Mouse (Mus musculus): ENCODE results near the gene Taok3. TPM values are rescaled to one million over a fixed set of nuclear protein-coding genes. Genes with fewer than 3 reads are reported as not detected.
A peak's percentile ranks its signal among the peaks of the same experiment; 100 is the strongest.

The Taok3 gene
- polyA plus RNA-seq, 1 experiment, result 7.7 TPM

DNA sequence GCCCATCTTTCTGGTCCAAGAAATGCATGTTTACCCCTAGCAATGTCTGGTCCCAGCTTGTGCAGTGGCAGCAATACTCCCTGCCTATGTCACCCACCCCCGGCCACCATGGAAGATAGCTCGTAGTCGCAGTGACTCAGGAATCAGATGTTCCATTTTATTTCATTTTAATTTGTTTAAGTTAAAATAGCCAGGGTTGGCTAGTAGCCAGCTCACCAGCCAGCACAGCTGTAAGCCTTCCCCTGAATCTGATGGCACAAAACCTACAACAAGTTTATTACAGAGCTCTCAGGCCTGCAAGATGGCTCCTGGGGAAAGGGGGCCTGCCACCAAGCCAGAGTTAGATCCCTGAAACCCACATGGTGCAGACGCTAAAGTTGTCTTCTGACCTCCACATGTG, 119.2 kb downstream of the Taok3 start:
- peaks cover 2% of the 10 kb centered on the region for H3K36me3 ChIP-seq (ENCODE audit: control insufficient read depth, insufficient read depth)
- H3ac ChIP-seq (ENCODE audit: control insufficient read depth, insufficient read length), result no peak overlapping the region
- H3K4me2 ChIP-seq (ENCODE audit: low read depth), result no peak overlapping the region
- H3K79me2 ChIP-seq (ENCODE audit: control insufficient read depth, insufficient read depth), result no peaks in the 10 kb centered on the region
- H3K27me3 ChIP-seq (ENCODE audit: control insufficient read depth, insufficient read depth, insufficient read length), result no peaks in the 10 kb centered on the region
- H3K4me3 ChIP-seq, result no peak overlapping the region
- TF ChIP-seq MYOD1 (IDR thresholded peaks at IDR 0.05; ENCODE audit: control insufficient read depth in 1 of 3, insufficient read length in 2 of 3, low read depth in 2 of 3) (no peak), TCF12 (IDR thresholded peaks at IDR 0.05; ENCODE audit: insufficient read depth, poor library complexity, severe bottlenecking) (no peak), MAX (IDR thresholded peaks at IDR 0.05; ENCODE audit: low read depth) (no peak), MYOG (IDR thresholded peaks at IDR 0.05; ENCODE audit: control insufficient read depth in 1 of 3, insufficient read depth in 1 of 3, insufficient read length in 2 of 3, low read depth in 2 of 3) (no peak), TCF3 (IDR thresholded peaks at IDR 0.05; ENCODE audit: insufficient read length, low read depth) (no peak), POLR2AphosphoS2 (IDR thresholded peaks at IDR 0.05; ENCODE audit: insufficient read length, low read depth) (no peak), E2F4 (IDR thresholded peaks at IDR 0.05; ENCODE audit: insufficient read depth) (no peak), REST (IDR thresholded peaks at IDR 0.05; ENCODE audit: insufficient read depth, insufficient read length) (no peak), USF1 (IDR thresholded peaks at IDR 0.05; ENCODE audit: low read depth) (no peak), POLR2A (IDR thresholded peaks at IDR 0.05; ENCODE audit: insufficient read length, low read depth) (no peak), CEBPB (IDR thresholded peaks at IDR 0.05; ENCODE audit: insufficient read depth, poor library complexity, severe bottlenecking) (no peak), SRF (IDR thresholded peaks at IDR 0.05; ENCODE audit: control insufficient read depth, insufficient read length, low read depth) (no peak)

DNA sequence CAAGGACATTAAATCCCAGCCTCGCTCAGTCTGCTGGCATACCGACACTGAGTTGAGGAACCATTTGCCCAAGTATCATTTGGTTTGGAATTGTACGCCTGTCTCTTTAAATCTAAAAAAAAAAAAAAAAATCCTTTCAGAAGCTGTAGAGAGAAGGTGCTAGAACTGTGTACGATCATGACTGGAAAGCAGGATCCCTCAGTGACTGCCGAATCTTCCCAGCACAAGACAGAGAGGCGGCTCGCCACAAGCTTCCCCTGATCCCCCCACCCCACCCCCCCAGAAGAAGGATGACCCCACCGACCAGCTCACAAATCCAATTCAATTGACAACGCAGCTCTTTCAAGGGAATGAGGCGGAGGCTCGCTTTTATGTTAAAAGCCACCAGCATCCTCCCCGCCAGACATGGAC, 120.4 kb downstream of the Taok3 start:
- peak overlapping the region; percentile 36 for H3ac ChIP-seq (ENCODE audit: control insufficient read depth, insufficient read length)
- peak overlapping the region; percentile 79 for H3K4me2 ChIP-seq (ENCODE audit: low read depth)
- H3K27me3 ChIP-seq (ENCODE audit: control insufficient read depth, insufficient read depth, insufficient read length), result no peaks in the 10 kb centered on the region
- H3K36me3 ChIP-seq (ENCODE audit: control insufficient read depth, insufficient read depth), result peaks cover 3% of the 10 kb centered on the region
- H3K79me2 ChIP-seq (ENCODE audit: control insufficient read depth, insufficient read depth), result no peaks in the 10 kb centered on the region
- TF ChIP-seq MYOG (IDR thresholded peaks at IDR 0.05; ENCODE audit: control insufficient read depth in 1 of 3, insufficient read depth in 1 of 3, insufficient read length in 2 of 3, low read depth in 2 of 3) (no peak), CEBPB (IDR thresholded peaks at IDR 0.05; ENCODE audit: insufficient read depth, poor library complexity, severe bottlenecking) (no peak), POLR2AphosphoS2 (IDR thresholded peaks at IDR 0.05; ENCODE audit: insufficient read length, low read depth) (no peak), TCF12 (IDR thresholded peaks at IDR 0.05; ENCODE audit: insufficient read depth, poor library complexity, severe bottlenecking) (no peak), E2F4 (IDR thresholded peaks at IDR 0.05; ENCODE audit: insufficient read depth) (no peak), POLR2A (IDR thresholded peaks at IDR 0.05; ENCODE audit: insufficient read length, low read depth) (no peak), MAX (IDR thresholded peaks at IDR 0.05; ENCODE audit: low read depth) (no peak), TCF3 (IDR thresholded peaks at IDR 0.05; ENCODE audit: insufficient read length, low read depth) (no peak), REST (IDR thresholded peaks at IDR 0.05; ENCODE audit: insufficient read depth, insufficient read length) (no peak), SRF (IDR thresholded peaks at IDR 0.05; ENCODE audit: control insufficient read depth, insufficient read length, low read depth) (no peak), USF1 (IDR thresholded peaks at IDR 0.05; ENCODE audit: low read depth) (no peak), MYOD1 (IDR thresholded peaks at IDR 0.05; ENCODE audit: control insufficient read depth in 1 of 3, insufficient read length in 2 of 3, low read depth in 2 of 3) (no peak)
- peak overlapping the region; percentile 43 for H3K4me3 ChIP-seq

DNA sequence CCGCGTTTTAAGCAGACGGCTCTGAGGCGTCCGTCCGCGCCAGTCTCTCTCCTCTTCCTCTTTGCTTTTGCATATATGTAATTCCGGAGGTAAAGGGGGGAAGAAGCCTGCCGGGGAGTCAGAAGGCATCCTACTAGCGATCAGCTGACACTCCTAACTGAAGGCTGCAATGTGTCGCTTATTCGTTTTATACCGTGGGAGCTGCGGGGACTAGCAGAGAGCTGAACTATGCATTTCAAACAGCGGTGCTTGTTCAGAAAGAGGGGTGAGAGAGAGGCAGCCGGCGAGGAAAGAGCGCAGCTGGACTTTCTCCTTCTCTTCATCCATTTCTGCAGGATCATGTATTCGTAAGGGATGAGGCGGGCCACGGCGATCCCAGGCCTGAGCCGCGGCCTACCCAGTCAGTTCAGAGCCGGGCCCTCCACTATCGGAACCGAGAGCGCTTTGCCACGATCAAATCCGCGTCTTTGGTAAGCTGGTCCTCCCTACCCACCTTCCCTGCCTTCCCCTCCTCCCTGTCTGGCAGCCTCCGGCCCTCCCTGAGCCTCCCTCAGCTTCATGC, 120.9 kb downstream of the Taok3 start:
- H3K36me3 ChIP-seq (ENCODE audit: control insufficient read depth, insufficient read depth), result peaks cover 3% of the 10 kb centered on the region
- H3ac ChIP-seq (ENCODE audit: control insufficient read depth, insufficient read length), result peak overlapping the region; percentile 36
- TF ChIP-seq POLR2A (IDR thresholded peaks at IDR 0.05; ENCODE audit: insufficient read length, low read depth) (no peak), CEBPB (IDR thresholded peaks at IDR 0.05; ENCODE audit: insufficient read depth, poor library complexity, severe bottlenecking) (no peak), TCF12 (IDR thresholded peaks at IDR 0.05; ENCODE audit: insufficient read depth, poor library complexity, severe bottlenecking) (no peak), MAX (IDR thresholded peaks at IDR 0.05; ENCODE audit: low read depth) (no peak), MYOD1 (IDR thresholded peaks at IDR 0.05; ENCODE audit: control insufficient read depth in 1 of 3, insufficient read length in 2 of 3, low read depth in 2 of 3) (no peak), E2F4 (IDR thresholded peaks at IDR 0.05; ENCODE audit: insufficient read depth) (no peak), TCF3 (IDR thresholded peaks at IDR 0.05; ENCODE audit: insufficient read length, low read depth) (no peak), SRF (IDR thresholded peaks at IDR 0.05; ENCODE audit: control insufficient read depth, insufficient read length, low read depth) (no peak), POLR2AphosphoS2 (IDR thresholded peaks at IDR 0.05; ENCODE audit: insufficient read length, low read depth) (no peak), MYOG (IDR thresholded peaks at IDR 0.05; ENCODE audit: control insufficient read depth in 1 of 3, insufficient read depth in 1 of 3, insufficient read length in 2 of 3, low read depth in 2 of 3) (no peak), REST (IDR thresholded peaks at IDR 0.05; ENCODE audit: insufficient read depth, insufficient read length) (no peak), USF1 (IDR thresholded peaks at IDR 0.05; ENCODE audit: low read depth) (no peak)

DNA sequence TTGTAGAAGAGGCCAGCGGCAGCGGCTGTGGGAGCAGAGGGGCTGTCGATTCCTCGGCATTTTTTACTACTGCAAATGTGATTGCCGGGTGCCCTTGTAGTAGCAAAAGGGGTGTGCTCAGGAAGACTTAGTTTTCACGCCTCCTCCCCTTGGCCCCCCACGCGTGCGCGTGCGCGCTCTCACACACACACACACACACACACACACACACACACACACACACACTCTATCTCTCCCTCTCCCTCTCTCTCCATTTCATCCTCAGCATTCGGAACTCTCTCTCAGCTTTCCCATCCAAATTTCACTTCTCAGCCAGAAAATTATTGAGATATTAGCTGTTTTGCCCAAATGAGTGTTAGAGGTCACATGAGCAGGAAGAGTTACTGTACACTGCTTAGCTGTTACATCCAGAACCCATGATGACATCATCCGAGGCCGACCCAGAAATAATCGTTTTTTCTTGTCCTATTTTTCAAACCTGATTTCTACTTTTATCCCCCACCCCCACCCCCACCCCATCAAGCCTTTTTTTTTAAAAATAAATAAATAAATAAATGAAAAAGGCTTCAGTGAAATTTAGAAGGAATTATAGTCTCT, 122.1 kb downstream of the Taok3 start:
- H3ac ChIP-seq (ENCODE audit: control insufficient read depth, insufficient read length), result no peak overlapping the region
- H3K27me3 ChIP-seq (ENCODE audit: control insufficient read depth, insufficient read depth, insufficient read length), result no peaks in the 10 kb centered on the region
- TF ChIP-seq USF1 (IDR thresholded peaks at IDR 0.05; ENCODE audit: low read depth) (no peak), E2F4 (IDR thresholded peaks at IDR 0.05; ENCODE audit: insufficient read depth) (no peak), POLR2AphosphoS2 (IDR thresholded peaks at IDR 0.05; ENCODE audit: insufficient read length, low read depth) (no peak), MAX (IDR thresholded peaks at IDR 0.05; ENCODE audit: low read depth) (no peak), TCF12 (IDR thresholded peaks at IDR 0.05; ENCODE audit: insufficient read depth, poor library complexity, severe bottlenecking) (no peak), CEBPB (IDR thresholded peaks at IDR 0.05; ENCODE audit: insufficient read depth, poor library complexity, severe bottlenecking) (no peak), REST (IDR thresholded peaks at IDR 0.05; ENCODE audit: insufficient read depth, insufficient read length) (no peak), TCF3 (IDR thresholded peaks at IDR 0.05; ENCODE audit: insufficient read length, low read depth) (no peak), POLR2A (IDR thresholded peaks at IDR 0.05; ENCODE audit: insufficient read length, low read depth) (no peak), MYOD1 (IDR thresholded peaks at IDR 0.05; ENCODE audit: control insufficient read depth in 1 of 3, insufficient read length in 2 of 3, low read depth in 2 of 3) (no peak), MYOG (IDR thresholded peaks at IDR 0.05; ENCODE audit: control insufficient read depth in 1 of 3, insufficient read depth in 1 of 3, insufficient read length in 2 of 3, low read depth in 2 of 3) (no peak), SRF (IDR thresholded peaks at IDR 0.05; ENCODE audit: control insufficient read depth, insufficient read length, low read depth) (no peak)
- peak overlapping the region; percentile 79 for H3K4me2 ChIP-seq (ENCODE audit: low read depth)
- peaks cover 3% of the 10 kb centered on the region for H3K36me3 ChIP-seq (ENCODE audit: control insufficient read depth, insufficient read depth)
- H3K79me2 ChIP-seq (ENCODE audit: control insufficient read depth, insufficient read depth), result no peaks in the 10 kb centered on the region
- H3K4me3 ChIP-seq, result peak overlapping the region; percentile 43

More for the DNA sequence above, 120.9 kb downstream of the Taok3 start:
- H3K79me2 ChIP-seq (ENCODE audit: control insufficient read depth, insufficient read depth), result no peaks in the 10 kb centered on the region
- H3K4me3 ChIP-seq, result peak overlapping the region; percentile 43
- H3K4me2 ChIP-seq (ENCODE audit: low read depth), result peak overlapping the region; percentile 79
- no peaks in the 10 kb centered on the region for H3K27me3 ChIP-seq (ENCODE audit: control insufficient read depth, insufficient read depth, insufficient read length)

Data from myocyte (in vitro differentiated cells).